Mouse (Mus musculus) induced T-regulatory cell, adult 2 months (primary cell): ENCODE data around the gene Gja1.

Experiments used
- DNase-seq: peaks from one replicate; pipeline ENCODE4 v3.0.0-alpha.2; 2012; ENCODE audit warnings: low read depth

Gene Gja1

DNA sequence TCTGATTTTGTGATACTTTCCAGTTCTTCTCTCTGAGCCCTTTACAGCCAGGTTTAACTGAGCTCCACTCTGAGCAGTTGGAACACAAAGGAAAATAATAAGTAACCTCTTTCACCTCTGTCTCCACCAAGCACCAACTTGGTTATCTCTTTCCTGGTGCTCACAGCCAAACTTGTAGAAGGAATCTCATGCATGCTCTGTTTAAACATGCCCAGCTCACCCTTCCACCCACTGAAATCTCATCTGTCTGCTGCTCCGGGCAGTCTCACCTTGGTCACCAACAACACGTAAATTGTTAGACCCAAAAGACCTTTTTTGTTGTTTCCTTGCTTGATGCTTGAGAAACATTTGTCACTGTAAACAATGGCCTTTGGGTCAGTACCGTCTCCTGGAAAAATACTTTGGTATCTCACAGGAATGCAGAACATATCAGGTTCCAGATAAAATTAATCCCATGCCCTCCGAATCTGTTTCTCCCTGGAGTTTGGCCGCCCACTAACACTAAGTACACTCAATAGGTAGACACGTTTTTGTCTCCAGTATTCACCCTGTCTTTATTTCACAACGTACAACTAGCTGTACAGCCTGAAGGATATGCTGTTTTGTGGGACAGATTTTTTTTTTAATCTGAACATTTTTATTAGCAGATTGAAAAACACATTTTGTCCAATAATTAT, 38.9 kb downstream of the Gja1 start:
- DNase-seq = no peak

DNA sequence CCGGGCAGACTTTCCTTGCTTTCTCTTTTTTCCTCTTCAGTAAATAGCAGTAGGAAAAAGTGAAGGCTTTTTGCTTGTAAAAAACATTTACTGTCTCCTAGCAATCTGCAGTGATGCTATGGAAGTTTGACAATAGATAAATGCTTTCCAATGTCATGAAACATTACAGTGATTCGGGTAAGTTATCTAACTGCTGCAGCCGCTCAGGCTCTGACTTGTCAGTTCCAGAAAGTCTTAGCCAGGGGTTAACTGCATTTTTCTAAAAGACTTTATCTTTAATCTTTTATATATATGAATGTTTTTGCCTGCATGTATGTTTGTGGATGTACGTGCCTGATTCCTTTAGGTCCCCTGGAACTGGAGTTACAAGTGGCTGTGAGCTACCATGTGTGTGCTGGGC, 45.4 kb downstream of the Gja1 start:
- no peak for DNase-seq

DNA sequence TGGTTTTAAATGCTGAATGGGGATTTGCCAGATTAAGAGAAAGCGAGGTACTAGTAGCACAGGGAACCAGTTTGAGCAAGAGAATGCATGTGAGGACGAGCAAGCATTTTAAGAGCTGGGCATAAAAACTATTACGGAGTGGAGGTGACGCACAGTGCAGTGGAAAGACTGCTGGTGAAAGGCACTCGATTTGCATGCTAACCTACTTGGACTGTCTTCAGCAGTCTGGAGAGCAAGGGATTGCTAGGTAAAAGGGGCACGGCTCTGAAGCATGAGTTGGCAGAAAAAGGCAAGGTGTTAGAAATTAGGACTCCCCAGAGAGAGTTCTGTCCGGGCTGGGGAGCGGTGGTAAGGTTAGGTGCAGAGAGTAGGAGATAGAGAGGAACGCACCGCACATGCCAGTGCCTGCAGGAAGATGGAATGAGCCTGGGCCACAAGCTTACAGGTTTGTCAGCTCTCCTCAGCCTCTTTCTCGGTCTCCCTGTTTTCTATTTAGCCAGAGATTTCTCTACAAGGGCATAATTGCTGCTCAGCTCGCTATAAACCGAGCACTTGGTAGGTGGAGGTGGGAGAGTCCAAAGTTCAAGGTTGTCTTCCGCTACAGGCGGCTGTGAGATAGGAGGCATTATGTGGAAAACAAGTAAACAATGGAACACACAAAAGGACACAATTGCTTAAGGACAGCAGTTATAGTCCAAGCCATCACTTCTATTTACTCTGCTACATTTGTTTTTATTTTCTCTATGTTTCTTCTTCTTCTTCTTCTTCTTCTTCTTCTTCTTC, 48.1 kb downstream of the Gja1 start:
- DNase-seq = no peak

DNA sequence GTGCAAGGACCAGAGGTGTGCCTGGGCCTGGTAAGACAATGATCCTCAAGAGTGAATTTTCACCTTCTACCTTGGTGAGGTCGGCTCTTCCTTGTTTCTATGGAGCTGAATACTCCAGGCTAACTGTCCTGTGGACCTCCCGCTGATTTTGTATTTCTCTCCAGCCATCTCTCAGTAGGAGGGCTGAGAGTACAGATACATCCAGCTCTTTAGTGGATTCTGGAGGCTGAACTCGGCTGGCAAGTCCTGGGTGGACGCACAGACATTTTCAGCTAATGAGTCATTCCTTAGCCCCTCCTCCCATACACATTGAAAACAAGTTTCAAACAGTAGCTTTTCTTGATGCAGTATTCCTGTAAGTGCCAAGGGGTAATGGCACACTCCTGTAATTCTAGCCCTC, 49.2 kb downstream of the Gja1 start:
- DNase-seq = no peak

DNA sequence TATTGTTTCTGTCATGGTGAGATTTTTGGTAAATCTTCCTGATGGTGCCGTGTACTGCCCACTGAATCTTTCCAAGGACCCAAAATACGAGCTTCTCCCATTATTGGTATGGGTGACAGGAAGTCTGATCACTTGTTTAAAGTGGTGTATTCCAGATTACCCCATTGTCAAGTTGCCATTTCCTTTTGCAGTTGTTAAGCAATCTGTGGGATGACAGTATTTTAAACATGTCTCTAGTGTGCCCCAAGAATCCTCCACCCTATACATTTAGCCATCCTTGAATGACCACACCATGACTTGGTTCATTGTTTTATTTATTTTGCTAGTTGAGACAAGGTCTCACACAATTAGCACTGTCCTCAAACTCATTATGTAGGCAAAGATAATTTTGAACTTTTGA, 50.3 kb downstream of the Gja1 start:
- no peak for DNase-seq

DNA sequence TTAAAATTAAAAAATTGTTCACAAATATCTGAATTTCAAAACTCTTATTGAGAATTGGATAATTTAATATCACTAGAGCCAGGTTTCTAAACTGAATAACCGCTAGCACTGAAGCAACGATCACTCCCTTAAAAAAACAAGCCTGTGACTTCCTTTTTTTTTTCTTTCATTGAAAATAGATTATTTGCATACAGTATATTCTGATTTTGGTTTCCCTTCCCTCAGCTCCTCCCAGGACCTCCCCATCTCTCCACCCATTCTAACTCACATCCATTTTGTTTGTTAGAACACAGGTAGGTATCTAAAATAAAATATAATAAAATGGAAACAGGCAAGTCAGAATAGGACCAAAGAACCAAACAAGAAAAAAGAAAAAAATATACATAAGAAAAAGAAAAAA, 50.7 kb downstream of the Gja1 start:
- no peak for DNase-seq

DNA sequence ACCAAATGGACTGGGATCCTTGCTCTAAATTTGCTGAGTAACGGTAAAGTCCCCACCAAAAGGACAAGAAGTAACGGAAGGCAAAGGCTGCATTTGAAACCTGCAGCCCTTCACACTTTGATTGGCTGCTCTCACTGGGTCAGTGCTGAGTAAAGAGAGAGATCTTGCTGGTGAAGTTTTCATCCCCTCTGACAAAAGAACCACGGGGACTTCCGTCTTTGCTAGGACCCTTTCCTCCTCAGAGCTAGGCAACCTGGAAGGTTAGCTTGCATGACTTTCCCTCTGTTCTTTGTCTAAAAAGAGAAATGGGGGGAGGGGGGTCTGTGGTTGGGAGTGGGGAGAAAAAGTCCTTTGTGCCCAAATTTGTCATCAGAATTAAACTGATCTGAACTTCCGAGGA, 51.9 kb downstream of the Gja1 start:
- no peak for DNase-seq

DNA sequence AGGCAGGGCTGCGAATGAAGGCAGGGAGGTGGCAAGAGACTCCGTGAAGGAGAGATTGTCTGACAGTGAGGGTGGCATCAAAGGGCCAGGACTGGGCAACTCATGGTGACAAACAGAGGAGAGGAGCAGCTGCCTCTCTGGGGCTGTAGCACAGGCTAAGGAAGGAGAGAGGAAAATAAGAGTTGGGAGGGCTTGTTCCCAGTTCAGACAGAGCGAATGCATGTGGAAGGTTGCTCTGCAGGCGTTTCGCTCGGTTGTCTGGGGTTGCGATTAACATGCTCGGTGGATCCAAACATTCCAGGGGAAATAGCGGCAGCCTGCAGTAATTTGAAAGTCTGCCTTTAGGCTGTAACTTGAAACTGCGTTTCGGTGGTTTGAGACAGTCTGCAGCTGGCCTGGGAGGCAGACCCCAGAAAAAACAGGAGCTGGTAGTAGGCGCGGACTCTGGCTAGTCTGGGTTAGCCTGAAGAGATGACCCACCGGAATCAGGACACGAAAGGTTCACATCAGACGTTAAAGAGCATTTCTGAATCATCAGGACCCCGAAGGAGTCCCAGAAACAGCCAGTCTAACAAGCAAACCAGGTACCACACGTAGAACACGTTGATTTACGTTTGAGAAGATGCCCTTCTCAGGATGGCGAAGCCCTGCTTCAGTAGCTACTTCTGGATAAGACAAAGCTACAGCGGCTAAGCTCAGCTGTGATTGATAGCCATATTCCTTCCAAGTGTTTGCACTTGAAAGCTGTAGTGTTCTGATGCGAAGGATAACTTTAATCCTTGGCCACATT, 54.7 kb downstream of the Gja1 start:
- no peak for DNase-seq

DNA sequence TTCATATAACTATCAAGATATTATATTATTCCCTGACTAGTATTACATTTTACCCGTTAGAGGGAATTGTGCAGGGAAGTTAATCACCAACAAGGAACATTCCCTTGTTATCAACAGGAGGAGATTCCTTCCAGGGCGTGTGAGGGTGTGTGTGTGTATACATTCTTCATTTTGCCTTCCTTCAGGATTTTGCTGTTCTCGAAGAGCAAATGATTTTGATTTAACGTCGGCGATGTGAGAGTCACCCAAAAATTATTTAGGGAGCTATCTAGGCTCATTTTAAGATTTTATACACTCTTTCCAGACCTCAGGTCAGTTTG, 55.2 kb downstream of the Gja1 start:
- no peak for DNase-seq

DNA sequence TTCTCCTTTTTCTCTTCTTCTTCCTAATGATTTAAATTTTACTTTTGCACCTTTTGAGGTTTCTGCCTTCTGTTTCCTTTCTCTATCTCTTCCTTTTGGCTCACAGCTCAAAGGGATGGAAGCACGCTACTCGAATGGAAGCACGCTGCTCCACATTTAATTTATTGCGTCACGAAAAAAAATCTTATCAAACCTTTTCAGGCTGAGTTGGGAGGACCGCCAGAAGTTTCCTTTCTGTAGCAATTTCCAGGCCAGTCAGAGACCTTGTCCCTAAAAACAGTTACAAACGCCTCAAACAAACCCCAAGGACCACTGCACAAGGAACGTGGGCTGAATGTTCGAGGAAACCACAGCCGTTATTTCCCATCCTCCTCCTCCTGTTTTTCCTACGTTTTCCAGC, 60.2 kb downstream of the Gja1 start:
- DNase-seq = no peak

DNA sequence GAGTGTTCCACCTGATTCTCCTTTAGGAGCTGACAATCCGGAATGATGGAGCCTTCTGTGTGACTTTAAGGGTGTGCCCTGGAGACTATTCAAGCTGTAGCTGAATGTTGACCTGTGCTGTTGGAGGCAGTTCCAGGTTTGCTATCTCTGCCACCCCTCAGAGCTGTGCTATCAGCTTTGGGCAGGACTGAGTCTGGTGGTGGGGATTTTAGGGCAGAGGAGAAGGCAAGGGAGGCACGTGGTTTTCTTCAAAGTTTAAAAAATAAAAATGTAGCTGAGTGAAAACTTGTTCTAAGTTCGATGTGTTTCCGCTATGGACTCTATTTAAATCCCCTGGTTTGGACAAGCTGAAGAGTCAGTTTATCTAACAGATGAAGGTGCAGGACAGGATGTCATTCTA, 62.5 kb downstream of the Gja1 start:
- DNase-seq = no peak

DNA sequence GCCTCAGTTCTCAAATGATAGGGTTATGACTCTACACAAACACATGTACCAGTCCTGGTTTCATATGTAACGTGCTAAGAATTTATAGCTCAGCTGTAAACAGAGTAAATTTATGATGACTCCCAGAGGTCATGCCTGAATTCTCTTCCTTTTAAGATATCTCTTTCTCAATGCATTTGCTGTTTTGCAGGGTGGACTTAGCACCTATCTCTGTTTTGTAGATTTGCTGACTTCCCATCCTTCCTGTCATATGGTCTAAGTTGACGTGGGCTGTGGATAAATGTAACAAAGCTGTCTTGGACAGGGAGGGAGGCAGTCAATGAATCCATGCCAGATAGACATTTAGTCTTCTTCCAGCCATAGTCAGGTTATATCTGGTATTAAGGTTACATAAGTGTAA, 67.3 kb downstream of the Gja1 start:
- DNase-seq = no peak

DNA sequence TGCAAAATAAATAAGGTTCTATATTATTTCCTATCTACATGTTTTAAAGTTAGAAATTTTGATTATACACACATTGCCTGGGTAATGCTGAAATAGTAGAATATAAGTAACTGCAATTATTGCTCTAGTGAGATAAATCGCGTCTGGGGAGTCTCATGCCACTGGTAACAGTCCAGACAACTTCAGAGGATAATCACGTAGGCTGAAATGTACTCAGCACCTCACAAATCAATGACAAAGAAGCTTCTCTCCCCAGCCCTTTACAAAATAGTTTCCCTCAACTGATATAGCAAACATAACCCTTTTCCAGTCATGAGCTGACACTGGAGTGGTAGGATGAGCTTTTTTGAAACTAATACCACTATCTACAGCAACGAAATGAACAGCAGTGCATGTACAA, 71.9 kb downstream of the Gja1 start:
- no peak for DNase-seq
